Mouse (Mus musculus) cortical plate, adult 2 months (tissue): ENCODE results near the gene Fam117a.

Experiments
- CTCF ChIP-seq: fragments of 200-500 bp; IDR thresholded peaks from 2 replicates; pipeline ENCODE4 v1.5.1; 2011; ENCODE audit warnings: mild to moderate bottlenecking, control low read depth, low read length; ENCODE audit not compliant: insufficient read depth; ENCODE audit errors: extremely low read depth
- POLR2A ChIP-seq: fragments of 200-500 bp; IDR thresholded peaks from 2 replicates; pipeline ENCODE4 v1.6.1; 2011; ENCODE audit warnings: mild to moderate bottlenecking, low read length, control low read depth; ENCODE audit not compliant: insufficient read depth; ENCODE audit errors: extremely low read depth

DNA sequence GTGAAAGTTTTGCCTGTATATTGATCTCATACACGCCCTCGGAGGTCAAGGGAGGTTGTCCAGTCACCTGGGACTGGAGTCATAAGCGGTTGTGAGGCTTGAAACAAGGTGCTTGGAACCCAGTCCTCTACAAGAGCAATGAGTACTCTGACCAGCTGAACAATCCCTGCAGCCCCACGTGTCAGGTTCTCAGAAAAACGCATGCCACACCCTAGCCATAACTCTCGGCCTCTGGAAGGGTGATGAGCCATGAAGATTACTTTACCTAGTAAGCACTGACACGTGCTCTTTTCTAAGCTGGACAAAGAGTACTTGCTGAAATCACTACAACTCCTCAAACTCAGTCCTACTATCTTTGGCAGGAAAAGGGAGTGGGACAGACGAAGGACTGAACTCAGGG lies 29.3 kb upstream of the Fam117a start:
- TF ChIP-seq CTCF (no peak), POLR2A (no peak)
